ENCODE assay signal across 19 mouse cellular contexts in the genomic region with DNA sequence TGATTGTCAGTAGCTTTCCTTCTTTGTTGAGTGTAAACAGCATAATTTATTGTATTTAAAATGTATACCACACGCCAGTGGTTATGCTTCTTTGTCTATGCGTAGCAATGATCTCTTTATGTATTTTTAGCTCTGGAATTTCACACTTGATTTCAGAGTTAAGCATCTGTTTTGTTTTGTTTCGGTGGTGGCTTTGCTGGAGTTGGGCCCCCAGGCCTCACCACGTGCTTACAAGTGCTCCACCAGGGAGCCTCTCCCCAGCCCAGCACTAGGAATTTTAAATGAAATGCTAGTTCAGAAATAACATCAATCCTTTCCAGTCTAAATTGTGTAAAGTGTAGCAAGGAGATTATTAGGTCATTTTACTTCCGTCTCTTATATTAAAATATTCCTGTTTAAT.
"Had no signal": no experiment of that assay in that cellular context is flagged by ENCODE, and none has a peak within 500 bp of the region (broad histone marks: within the 10 kb centered on the region; RNA-seq: fewer than 3 reads in every experiment).

No protein-coding gene starts in this region.

- ATAC-seq: liver, postnatal 0 days; lung, postnatal 0 days; midbrain, embryonic 13.5 days; midbrain, embryonic 16.5 days had no signal

- H3K4me3 ChIP-seq: kidney, embryonic 15.5 days; left cerebral cortex, adult 2 months; limb, embryonic 12.5 days; limb, embryonic 15.5 days; midbrain, embryonic 13.5 days had no signal

- H3K9ac ChIP-seq: kidney, embryonic 15.5 days; limb, embryonic 12.5 days; limb, embryonic 15.5 days; liver, embryonic 14.5 days; liver, postnatal 0 days; lung, embryonic 14.5 days; midbrain, embryonic 13.5 days had no signal

- H3K27ac ChIP-seq: kidney, embryonic 15.5 days; left cerebral cortex, adult 2 months; limb, embryonic 12.5 days; limb, embryonic 15.5 days; liver, embryonic 14.5 days; macrophage; midbrain, embryonic 13.5 days; stomach, postnatal 0 days had no signal

- H3K4me1 ChIP-seq: kidney, embryonic 15.5 days; limb, embryonic 15.5 days had no signal

- H3K4me2 ChIP-seq: kidney, embryonic 15.5 days; limb, embryonic 12.5 days; limb, embryonic 15.5 days; liver, embryonic 11.5 days; lung, embryonic 14.5 days; midbrain, embryonic 13.5 days had no signal

- H3K36me3 ChIP-seq: kidney, embryonic 15.5 days; limb, embryonic 12.5 days; limb, embryonic 15.5 days; midbrain, embryonic 13.5 days had no signal

- H3K9me3 ChIP-seq: kidney, embryonic 15.5 days; limb, embryonic 12.5 days; limb, embryonic 15.5 days; midbrain, embryonic 13.5 days had no signal

- DNase-seq: kidney, postnatal 10 days; kidney, postnatal 36 days; layer of hippocampus, postnatal 36 days; liver, postnatal 0 days; lung, embryonic 14.5 days; thymus, adult 2 months; thymus, postnatal 14 days; thymus, postnatal 4 days had no signal

- H3K27me3 ChIP-seq: kidney, embryonic 15.5 days; limb, embryonic 12.5 days; limb, embryonic 15.5 days; midbrain, embryonic 13.5 days had no signal
